Comparison of ENCODE assay signal across 8 mouse cellular contexts in the genomic region with DNA sequence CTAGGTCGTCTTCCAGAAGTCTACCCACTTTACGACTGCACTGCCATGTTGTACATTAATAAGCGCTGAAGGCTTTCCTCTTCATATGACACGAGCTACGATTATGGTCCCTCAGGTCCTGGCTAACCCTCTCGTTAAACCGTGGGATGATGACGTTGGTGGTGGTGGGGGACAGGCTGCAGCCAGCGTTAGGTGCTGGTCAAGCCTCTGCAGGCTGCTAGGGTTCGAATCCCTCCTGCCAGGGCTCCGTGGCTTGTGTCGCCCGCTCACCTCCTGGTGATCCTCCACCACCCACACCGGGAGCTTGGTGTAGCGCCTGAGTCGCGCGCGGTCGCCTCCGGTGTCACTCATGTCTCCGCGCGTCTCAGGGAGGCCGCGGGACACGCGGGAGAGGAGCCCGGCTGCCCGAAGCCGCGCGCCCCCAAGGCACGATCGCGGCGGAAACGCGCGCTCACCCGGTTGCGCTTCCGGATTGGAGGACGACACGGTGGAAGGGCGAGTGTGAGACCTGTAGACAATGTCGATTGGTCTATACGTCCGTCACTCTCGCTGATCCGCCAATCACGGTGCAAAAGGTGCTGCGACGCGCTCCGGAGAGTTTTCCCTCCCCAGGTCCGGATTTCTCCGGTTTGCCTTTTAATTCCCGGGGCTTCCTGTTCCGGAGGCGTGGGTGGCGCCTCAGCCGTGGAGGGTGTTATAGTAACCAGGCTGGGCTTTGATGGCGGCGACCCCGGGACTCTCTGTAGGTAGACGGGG. TPM values are rescaled to one million over a fixed set of nuclear protein-coding genes. Genes with fewer than 3 reads are reported as not detected.
DNase-seq lines count a peak whose midpoint lies in the region; ATAC-seq and TF ChIP-seq lines count a peak whose summit lies in the region.

A gene (minus strand): TSS at position 453 of the 756 bp plus-strand sequence.
A gene (plus strand): TSS at position 619 of the 756 bp plus-strand sequence.

- peak; percentile 99 for ATAC-seq in frontal cortex, adult (ENCODE audit: low TSS enrichment)
- ATAC-seq in lung, postnatal 0 days, result peak; percentile 100

- under 1% methylated on average over 67 of the region's 67 CpGs for WGBS in hindbrain, embryonic 10.5 days
- under 1% methylated on average over 67 of the region's 67 CpGs for WGBS in lung, postnatal 0 days

- H3K9ac ChIP-seq in lung, postnatal 0 days (replicated peaks; ENCODE audit: low read depth), result peak within 1 kb of the TSS; percentile 66

- H3K36me3 ChIP-seq in hindbrain, embryonic 10.5 days, result peaks cover 67% of the 10 kb centered on the region
- peaks cover 3% of the 10 kb centered on the region; the same call in 1 of the 2 replicates for H3K36me3 ChIP-seq in lung, postnatal 0 days (ENCODE audit: insufficient read depth, low read length)

- peak within 1 kb of the TSS; percentile 88 for H3K4me3 ChIP-seq in hindbrain, embryonic 10.5 days
- peak within 1 kb of the TSS; percentile 64 for H3K4me3 ChIP-seq in lung, postnatal 0 days (ENCODE audit: low read depth, low read length)

- peak; percentile 100 for DNase-seq in MN1 (ENCODE audit: low spot score)
- DNase-seq in cerebellum, adult 9-10 months, result peak; percentile 98
- DNase-seq in hindbrain, embryonic 10.5 days (ENCODE audit: low spot score), result peak; percentile 97
- peak; percentile 97 for DNase-seq in layer of hippocampus, adult 9-11 months
- peak; percentile 98 for DNase-seq in lung, postnatal 0 days (ENCODE audit: low spot score)
- DNase-seq in ovary, postnatal 14 days (ENCODE audit: low spot score), result peak; percentile 97
- peak; percentile 98 for DNase-seq in thymus, postnatal 14 days

- no peak for TF ChIP-seq CTCF in lung, postnatal 0 days (IDR thresholded peaks at IDR 0.05)

- TF ChIP-seq EP300 in lung, postnatal 0 days (IDR thresholded peaks at IDR 0.05), result no peak

- peak within 1 kb of the TSS; percentile 96 for H3K27ac ChIP-seq in hindbrain, embryonic 10.5 days
- peak within 1 kb of the TSS; percentile 27; the same call in 1 of the 2 replicates for H3K27ac ChIP-seq in lung, postnatal 0 days (ENCODE audit: low read length)

- H3K9me3 ChIP-seq in hindbrain, embryonic 10.5 days, result no peaks in the 10 kb centered on the region
- no peaks in the 10 kb centered on the region for H3K9me3 ChIP-seq in lung, postnatal 0 days (ENCODE audit: low read length)

- peak within 1 kb of the TSS; percentile 85 for H3K4me2 ChIP-seq in lung, postnatal 0 days (replicated peaks; ENCODE audit: low read depth, low read length)

- H3K4me1 ChIP-seq in hindbrain, embryonic 10.5 days (replicated peaks), result peaks cover 32% of the 10 kb centered on the region
- H3K4me1 ChIP-seq in lung, postnatal 0 days (ENCODE audit: insufficient read depth, low read depth, low read length), result no peaks in the 10 kb centered on the region

- H3K27me3 ChIP-seq in hindbrain, embryonic 10.5 days (ENCODE audit: insufficient read depth, poor library complexity, severe bottlenecking), result no peaks in the 10 kb centered on the region
- no peaks in the 10 kb centered on the region for H3K27me3 ChIP-seq in lung, postnatal 0 days (replicated peaks; ENCODE audit: insufficient read depth, low read length)

RNA-seq across cellular contexts. Expression of the first gene that starts in this region (rescaled TPM):
- polyA plus RNA-seq in hindbrain, embryonic 10.5 days (2016; fragmentation: Nextera tagmentation; extraction: Ambion mirVana), result 39.7 and 42.3 TPM in 2 replicates
- polyA plus RNA-seq in lung, postnatal 0 days (2015; fragmentation: Nextera tagmentation; extraction: Ambion mirVana), result 17.4 and 17.7 TPM in 2 replicates

RNA-seq across cellular contexts. Expression of the second gene that starts in this region (rescaled TPM):
- polyA plus RNA-seq in hindbrain, embryonic 10.5 days (2016; fragmentation: Nextera tagmentation; extraction: Ambion mirVana), result 66.8 and 72.1 TPM in 2 replicates
- polyA plus RNA-seq in lung, postnatal 0 days (2015; fragmentation: Nextera tagmentation; extraction: Ambion mirVana), result 9.7 and 10.3 TPM in 2 replicates

Comparison
In these comparisons a context has a peak if more than half of its experiments do, and no peak if none do; other contexts are left out.
1. Peak in every context shown above with its lines: DNase-seq, ATAC-seq, H3K4me3 ChIP-seq and H3K27ac ChIP-seq.